Mouse (Mus musculus) testis, adult 2 months (tissue): Measurements from ENCODE around the gene Hsf2.

ENCODE experiments used
- CTCF ChIP-seq: fragments of 200-500 bp; IDR thresholded peaks from 2 replicates; pipeline ENCODE4 v1.5.1; 2012; ENCODE audit warnings: low read depth, mild to moderate bottlenecking, inconsistent platforms, low read length, moderate library complexity; ENCODE audit not compliant: control insufficient read depth, insufficient read depth, insufficient replicate concordance
- POLR2A ChIP-seq: fragments of 200-500 bp; IDR thresholded peaks from 2 replicates; pipeline ENCODE4 v1.6.1; 2012; ENCODE audit warnings: low read depth, mild to moderate bottlenecking, inconsistent platforms, low read length, moderate library complexity; ENCODE audit not compliant: control insufficient read depth

DNA sequence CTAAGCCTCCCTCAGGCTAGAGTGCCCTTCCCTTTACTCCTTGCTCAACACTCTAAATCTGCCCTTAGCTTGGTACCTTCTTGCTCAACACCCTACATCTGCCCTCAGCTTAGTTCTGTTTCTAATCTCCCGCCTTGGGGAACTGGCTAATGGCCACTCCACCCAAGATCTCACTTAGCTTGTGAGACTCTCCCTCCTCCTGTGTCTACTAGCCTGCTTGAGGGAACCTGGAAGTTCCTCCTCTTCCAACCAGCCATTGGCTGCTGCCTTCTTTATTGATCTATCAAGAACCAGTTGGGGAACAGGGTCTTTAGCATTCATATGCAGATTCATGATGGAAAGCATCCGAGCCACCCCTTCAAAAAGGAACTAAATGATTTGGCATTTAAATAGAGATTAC, 5.9 kb downstream of the Hsf2 start:
- TF ChIP-seq POLR2A (no peak), CTCF (no peak)
